Mouse (Mus musculus) intestine, postnatal 0 days (tissue): Measurements from ENCODE around the gene Zranb1. TPM values are rescaled to one million over a fixed set of nuclear protein-coding genes. Genes with fewer than 3 reads are reported as not detected.

Source experiments
- ATAC-seq: fragments of 200-750 bp; cut with Nextera tagmentation; 2 replicates; pipeline ENCODE4 v1.8.0; 2017; ENCODE audit warnings: mild to moderate bottlenecking, moderate TSS enrichment, moderate library complexity
- H3K27ac ChIP-seq: fragments of 300-500 bp; sonication (generic); 2 replicates; pipeline ENCODE4 v1.5.1; 2014; ENCODE audit warnings: mild to moderate bottlenecking, low read depth, low read length, moderate library complexity
- H3K27me3 ChIP-seq: fragments of 300-500 bp; sonication (generic); replicated peaks from 2 replicates; pipeline ENCODE4 v1.6.1; 2014; ENCODE audit warnings: low read length, mixed read lengths; ENCODE audit not compliant: control insufficient read depth, insufficient read depth
- H3K36me3 ChIP-seq: fragments of 300-500 bp; sonication (generic); 2 replicates; pipeline ENCODE4 v1.6.1; 2014; ENCODE audit warnings: mild to moderate bottlenecking, moderate library complexity; ENCODE audit not compliant: control insufficient read depth, insufficient read depth
- H3K4me1 ChIP-seq: fragments of 300-500 bp; sonication (generic); replicated peaks from 2 replicates; pipeline ENCODE4 v1.6.1; 2014; ENCODE audit warnings: antibody characterized with exemption, low read length, mixed read lengths; ENCODE audit not compliant: control insufficient read depth, insufficient read depth
- H3K4me2 ChIP-seq: fragments of 300-500 bp; sonication (generic); replicated peaks from 2 replicates; pipeline ENCODE4 v1.6.1; 2014; ENCODE audit warnings: low read depth, mild to moderate bottlenecking, moderate library complexity
- H3K4me3 ChIP-seq: fragments of 300-500 bp; sonication (generic); 2 replicates; pipeline ENCODE4 v1.5.1; 2014; ENCODE audit warnings: low read depth, low read length
- H3K9ac ChIP-seq: fragments of 300-500 bp; sonication (generic); 2 replicates; pipeline ENCODE4 v1.6.1; 2014; ENCODE audit warnings: mild to moderate bottlenecking, low read depth, low read length
- H3K9me3 ChIP-seq: fragments of 300-500 bp; sonication (generic); 2 replicates; pipeline ENCODE4 v1.6.1; 2016; ENCODE audit warnings: mixed run types; ENCODE audit not compliant: control insufficient read depth
- CTCF ChIP-seq: sonication (generic); IDR thresholded peaks from 2 replicates; pipeline ENCODE4 v1.5.1; 2016; ENCODE audit warnings: low read depth, mild to moderate bottlenecking, control low read depth, antibody characterized with exemption, moderate library complexity
- WGBS: fragments of 180-500 bp; shearing (Covaris S2); extraction: QIAGEN DNeasy Blood & Tissue Kit; methylation state at CpG from one replicate; pipeline ENCODE4 v1.1.7; 2014; 5-methylcytosine and 5-hydroxymethylcytosine counted together
- polyA plus RNA-seq: library from polyadenylated mRNA; unstranded; fragments of >200 nt; fragmentation: Nextera tagmentation; extraction: Ambion mirVana; gene quantifications from 2 replicates; pipeline ENCODE4 v1.2.1, GENCODE M21; 2015

The Zranb1 gene
- polyA plus RNA-seq, 1 experiment from 2014 or later: 8.7 TPM

DNA sequence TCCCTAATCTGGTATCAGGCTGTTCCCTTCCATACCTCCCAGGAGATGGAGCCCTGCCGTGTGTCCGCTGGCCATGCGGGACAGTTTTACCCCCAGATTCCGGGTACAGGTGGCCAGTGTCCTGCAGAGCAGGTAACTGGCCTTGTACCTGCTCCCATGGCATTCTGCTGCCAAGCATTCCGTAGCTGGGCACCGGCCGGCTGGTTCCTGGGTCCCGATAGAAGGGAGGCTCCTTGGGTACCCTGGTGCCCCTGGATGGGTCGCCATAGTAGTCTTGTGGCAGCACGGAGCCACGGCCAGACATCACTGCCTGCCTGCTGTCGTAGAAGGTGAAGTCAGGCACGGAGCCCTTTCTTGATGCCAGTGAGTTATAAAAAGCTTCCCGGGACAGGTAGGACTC, 83.7 kb downstream of the Zranb1 start:
- Histone ChIP-seq H3K4me3 (no peak overlapping the region), H3K4me2 (no peak overlapping the region), H3K4me1 (peaks cover 10% of the 10 kb centered on the region), H3K27ac (no peak overlapping the region), H3K27me3 (no peaks in the 10 kb centered on the region), H3K9ac (no peak overlapping the region), H3K36me3 (peaks cover 10% of the 10 kb centered on the region; the same call in 1 of the 2 replicates), H3K9me3 (no peaks in the 10 kb centered on the region)
- ATAC-seq: no peak
- no peak for TF ChIP-seq CTCF
- 89% methylated on average over 14 of the region's 14 CpGs for WGBS

DNA sequence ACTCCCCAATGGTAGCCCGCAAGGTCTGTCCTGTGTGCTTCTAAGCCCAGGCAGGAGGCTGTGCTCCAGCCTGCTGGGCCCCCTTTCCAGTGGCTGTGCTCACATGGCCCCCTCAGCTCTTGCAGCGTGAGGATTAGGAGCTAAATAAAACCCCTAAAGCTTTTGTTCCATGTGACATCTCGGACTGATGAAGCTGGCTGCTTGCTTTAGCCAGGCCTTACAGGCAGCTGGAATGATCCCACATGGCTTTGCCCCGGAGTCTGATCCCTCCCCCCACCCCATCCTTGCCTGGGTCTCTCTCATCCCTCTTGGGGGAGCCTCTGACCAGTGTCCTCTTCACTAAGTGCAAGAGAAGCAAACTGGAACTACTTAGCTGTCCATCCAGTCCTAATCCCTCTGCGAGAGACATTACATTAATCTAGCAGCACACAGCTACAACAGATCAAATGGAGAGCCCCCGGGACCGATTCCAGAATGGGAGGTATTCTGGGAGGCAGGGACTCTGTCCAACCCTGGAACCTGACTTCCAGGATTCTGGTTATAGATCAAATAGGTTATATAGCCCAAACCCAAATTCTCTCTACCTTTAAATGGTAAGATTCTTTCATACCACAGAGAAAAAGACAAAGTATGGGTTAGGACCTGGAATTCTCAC, 84.6 kb downstream of the Zranb1 start:
- Histone ChIP-seq H3K4me3 (no peak overlapping the region), H3K9me3 (no peaks in the 10 kb centered on the region), H3K4me1 (peaks cover 10% of the 10 kb centered on the region), H3K9ac (no peak overlapping the region), H3K27ac (no peak overlapping the region; the same call in 1 of the 2 replicates), H3K27me3 (no peaks in the 10 kb centered on the region), H3K4me2 (no peak overlapping the region), H3K36me3 (peaks cover 6% of the 10 kb centered on the region; the same call in 1 of the 2 replicates)
- 53% methylated on average over 7 of the region's 7 CpGs for WGBS
- no peak for TF ChIP-seq CTCF
- no peak for ATAC-seq

DNA sequence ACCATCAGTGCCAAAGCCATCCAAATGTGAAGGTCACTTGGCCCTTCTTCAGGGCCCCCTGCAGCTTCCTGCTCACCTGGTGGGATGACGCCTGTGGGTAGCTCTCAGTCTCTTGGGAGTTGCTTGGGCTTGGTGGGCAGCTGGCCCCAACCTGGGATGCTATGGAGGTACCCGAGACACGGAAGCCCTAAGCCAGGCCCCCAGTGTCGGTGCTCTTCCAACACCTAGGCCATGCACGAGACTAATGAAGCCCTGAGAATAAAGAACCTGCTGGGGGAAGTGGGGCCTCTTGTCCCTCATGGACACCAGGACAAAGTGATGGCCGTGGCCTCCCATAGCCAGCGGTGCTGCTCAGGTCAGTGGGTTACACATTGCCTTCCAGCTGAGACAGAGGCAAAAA, 88.0 kb downstream of the Zranb1 start:
- Histone ChIP-seq H3K4me3 (no peak overlapping the region), H3K4me2 (no peak overlapping the region), H3K36me3 (peaks cover 3% of the 10 kb centered on the region; the same call in 1 of the 2 replicates), H3K27ac (no peak overlapping the region), H3K27me3 (no peaks in the 10 kb centered on the region), H3K9ac (no peak overlapping the region), H3K4me1 (peaks cover 2% of the 10 kb centered on the region; the same call in 1 of the 2 replicates), H3K9me3 (no peaks in the 10 kb centered on the region)
- 73% methylated on average over 7 of the region's 7 CpGs for WGBS
- no peak for TF ChIP-seq CTCF
- ATAC-seq: no peak

DNA sequence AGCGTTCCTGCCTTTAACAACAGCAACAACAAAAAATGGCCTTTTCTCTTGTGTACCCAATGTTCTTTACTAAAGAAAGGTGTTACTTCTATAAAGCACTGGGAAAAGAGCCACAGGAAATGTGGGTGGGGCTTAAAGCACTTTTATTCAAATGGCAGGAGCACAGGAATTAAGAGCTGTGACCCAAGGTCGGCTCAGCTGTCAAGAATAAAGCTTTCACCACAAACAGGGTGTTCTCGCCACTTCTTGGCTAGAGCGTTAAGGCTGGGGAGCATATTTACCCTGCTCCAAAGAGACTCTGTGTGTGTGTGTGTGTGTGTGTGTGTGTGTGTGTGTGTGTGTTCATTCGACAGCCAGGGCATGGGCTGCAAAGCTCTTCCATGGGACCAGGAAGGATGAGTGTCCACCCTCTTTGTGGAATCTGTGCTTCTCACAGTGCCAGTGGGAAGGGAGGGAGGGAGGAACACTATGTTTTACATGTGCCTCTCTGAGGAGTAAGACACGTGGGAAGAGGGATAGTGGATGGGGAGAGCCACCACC, 88.6 kb downstream of the Zranb1 start:
- ATAC-seq: no peak
- H3K4me1 ChIP-seq: peaks cover 2% of the 10 kb centered on the region; the same call in 1 of the 2 replicates
- H3K36me3 ChIP-seq: no peaks in the 10 kb centered on the region; the same call in 1 of the 2 replicates
- TF ChIP-seq CTCF: no peak
- no peaks in the 10 kb centered on the region for H3K27me3 ChIP-seq
- no peak overlapping the region for H3K27ac ChIP-seq
- no peak overlapping the region for H3K9ac ChIP-seq
- no peak overlapping the region for H3K4me2 ChIP-seq
- WGBS: 41% methylated on average over 6 of the region's 6 CpGs
- no peaks in the 10 kb centered on the region for H3K9me3 ChIP-seq
- no peak overlapping the region for H3K4me3 ChIP-seq

DNA sequence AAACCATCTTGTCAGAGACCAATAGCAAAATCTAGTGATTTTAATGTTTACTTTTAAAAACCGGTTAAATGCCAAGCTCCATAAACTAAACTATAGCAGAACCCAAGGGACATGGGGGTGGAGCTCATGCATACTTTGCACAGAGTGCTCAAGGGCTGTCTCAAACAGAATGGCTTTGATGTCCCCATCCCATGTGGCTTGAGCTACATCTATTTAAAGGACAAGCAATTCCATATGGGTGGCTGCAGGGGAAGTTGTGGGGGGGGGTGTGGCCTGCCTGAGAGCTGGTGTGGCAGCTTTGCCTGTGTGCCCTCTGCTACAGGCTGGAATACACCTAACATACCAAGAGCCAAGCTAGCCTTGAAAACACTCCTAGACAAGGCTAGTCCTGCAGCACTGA, 93.8 kb downstream of the Zranb1 start:
- no peak overlapping the region for H3K4me2 ChIP-seq
- H3K9me3 ChIP-seq: no peaks in the 10 kb centered on the region
- ATAC-seq: no peak
- 8% methylated on average over 1 of the region's 1 CpGs for WGBS
- no peak for TF ChIP-seq CTCF
- no peak overlapping the region for H3K9ac ChIP-seq
- no peak overlapping the region; the same call in 1 of the 2 replicates for H3K27ac ChIP-seq
- H3K27me3 ChIP-seq: no peaks in the 10 kb centered on the region
- no peak overlapping the region for H3K4me3 ChIP-seq
- no peaks in the 10 kb centered on the region for H3K36me3 ChIP-seq
- H3K4me1 ChIP-seq: peaks cover 16% of the 10 kb centered on the region

DNA sequence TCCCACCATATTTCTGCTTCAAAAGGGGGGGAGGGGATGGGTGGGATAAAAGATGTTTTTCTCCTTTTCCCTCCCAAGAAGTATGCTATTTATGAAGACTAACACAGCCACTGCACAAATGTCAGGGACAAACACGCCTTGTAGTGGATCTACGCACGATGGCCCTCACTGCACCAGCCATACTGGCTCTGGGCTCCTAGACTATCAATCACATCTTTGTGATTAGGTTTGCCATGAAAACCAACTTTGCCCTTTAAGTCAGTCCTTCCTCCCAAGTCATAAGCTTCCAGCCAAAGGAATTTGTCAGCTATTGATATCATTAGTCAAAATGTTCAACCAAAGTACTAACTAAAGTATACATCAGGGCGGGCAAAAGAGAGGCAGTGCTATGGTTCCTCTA, 97.0 kb downstream of the Zranb1 start:
- ATAC-seq: no peak
- Histone ChIP-seq H3K36me3 (no peaks in the 10 kb centered on the region), H3K9me3 (no peaks in the 10 kb centered on the region), H3K27ac (0 out of 2 replicates have a peak overlapping the region, but pooled peaks have one; percentile 77), H3K9ac (no peak overlapping the region), H3K27me3 (no peaks in the 10 kb centered on the region), H3K4me1 (peaks cover 16% of the 10 kb centered on the region), H3K4me3 (no peak overlapping the region), H3K4me2 (peak overlapping the region; percentile 30; the same call in 1 of the 2 replicates)
- 64% methylated on average over 4 of the region's 4 CpGs for WGBS
- no peak for TF ChIP-seq CTCF
